Mouse (Mus musculus) lung, postnatal 36 days (tissue): ENCODE results near the gene Slc25a12.
A peak's percentile ranks its signal among the peaks of the same experiment; 100 is the strongest.

Experiments
- DNase-seq: peaks from one replicate; pipeline ENCODE4 v3.0.0; 2022; ENCODE audit warnings: mixed read lengths

Slc25a12 gene

DNA sequence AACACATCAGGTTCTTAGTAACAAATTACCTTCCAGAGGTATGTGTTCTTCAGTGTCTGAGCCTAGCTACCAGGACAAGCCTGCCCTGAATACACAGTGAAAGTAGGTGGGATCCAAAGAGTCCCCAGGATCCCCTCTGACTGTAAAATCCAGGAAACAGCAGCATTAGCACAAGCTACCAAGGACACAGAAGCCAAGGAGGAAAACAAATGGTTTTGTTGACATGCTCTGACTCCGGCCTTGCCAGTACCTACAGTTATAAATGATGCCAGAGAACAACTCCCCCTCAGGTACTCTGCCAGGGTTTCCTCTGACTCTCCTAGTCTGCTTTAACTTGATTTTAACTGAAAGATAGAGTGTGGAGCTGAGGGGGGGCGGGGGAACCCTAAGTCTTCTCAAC is 18.0 kb downstream of the Slc25a12 start:
- no peak for DNase-seq

- no peak for DNase-seq
Measured at GRCm38 (mm10) chr2:71347732-71348490, 19.6 kb downstream of the Slc25a12 start.

GRCm38 (mm10) chr2:71347160-71347559 is 20.4 kb downstream of the Slc25a12 start:
- no peak for DNase-seq

DNA sequence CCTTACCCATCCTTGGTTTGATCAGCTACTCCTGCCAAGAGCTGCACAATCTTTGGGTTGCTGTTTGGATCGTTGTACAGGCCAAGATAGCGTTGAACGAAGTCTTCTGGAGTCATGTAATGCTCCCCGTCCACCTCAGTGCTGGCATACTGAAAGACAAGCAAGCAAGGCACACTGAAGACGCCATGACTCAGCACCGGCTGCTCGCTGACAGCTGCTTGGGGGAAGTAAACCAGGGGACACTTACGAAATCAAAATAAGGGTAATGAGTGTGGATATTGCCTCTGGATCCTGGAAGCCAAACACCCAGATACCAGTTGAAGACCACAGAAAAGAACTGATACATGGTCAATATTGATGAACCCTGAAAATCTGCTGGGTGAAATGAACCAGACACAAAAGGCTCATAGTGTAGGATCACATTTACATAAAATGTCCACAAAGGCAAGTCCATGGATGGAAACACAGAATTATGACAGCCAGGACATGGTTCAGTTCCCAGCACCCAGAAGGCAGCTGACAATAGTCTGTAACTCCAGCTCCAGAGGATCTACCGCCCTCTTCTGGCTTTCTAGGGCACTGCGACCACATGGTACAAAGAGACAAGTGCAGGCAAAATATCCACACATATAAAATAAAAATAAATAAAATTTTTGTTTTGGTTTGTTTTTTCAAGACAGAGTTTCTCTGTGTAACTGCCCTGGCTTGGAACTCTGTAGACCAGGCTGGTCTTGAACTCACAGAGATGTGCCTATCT is 23.5 kb downstream of the Slc25a12 start:
- DNase-seq: peak; percentile 22

DNA sequence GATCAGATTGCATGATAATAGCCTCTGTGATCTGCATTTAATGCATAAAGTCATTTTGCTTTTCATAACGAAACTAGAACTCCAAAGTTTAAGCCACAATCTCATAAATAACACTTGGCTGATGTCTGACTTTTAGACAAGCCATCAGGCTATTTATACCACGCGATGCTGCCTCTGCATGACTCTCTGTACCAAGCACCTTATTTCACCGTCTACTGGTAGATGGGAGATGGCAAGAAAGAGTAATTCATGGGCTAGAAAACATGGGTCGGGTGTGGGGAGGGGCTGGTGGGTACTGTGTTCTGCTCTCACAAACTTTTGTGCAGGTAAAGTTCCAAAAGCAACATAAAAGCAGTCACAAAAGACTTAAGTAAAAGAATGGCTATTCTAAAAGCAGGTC is 27.4 kb downstream of the Slc25a12 start:
- no peak for DNase-seq

- DNase-seq: peak; percentile 41
Measured at GRCm38 (mm10) chr2:71338145-71338796, 29.3 kb downstream of the Slc25a12 start.

DNA sequence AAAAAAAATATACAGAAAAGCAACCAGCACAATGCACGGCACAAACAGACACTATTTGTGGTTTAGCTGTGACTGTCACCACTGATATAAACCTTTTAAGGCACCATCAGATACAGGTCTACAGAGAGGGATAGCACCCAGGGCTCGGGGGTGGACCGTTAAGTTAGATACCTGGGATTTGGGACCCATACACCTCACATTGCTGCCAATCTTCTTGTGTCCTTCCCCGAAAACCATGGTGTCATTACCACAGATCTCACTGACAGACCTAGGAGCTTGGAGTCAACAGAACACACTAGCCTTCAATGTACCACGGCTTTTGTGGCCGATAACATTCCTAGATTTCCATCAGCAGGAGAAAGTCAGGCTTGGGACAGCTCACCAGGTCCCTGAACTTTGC is 30.9 kb downstream of the Slc25a12 start:
- DNase-seq: no peak

- DNase-seq: no peak
Measured at GRCm38 (mm10) chr2:71336209-71336608, 31.3 kb downstream of the Slc25a12 start.

GRCm38 (mm10) chr2:71333986-71334822 is 33.3 kb downstream of the Slc25a12 start:
- no peak for DNase-seq

GRCm38 (mm10) chr2:71329761-71330160 is 37.8 kb downstream of the Slc25a12 start:
- DNase-seq: no peak

- no peak for DNase-seq
Measured at GRCm38 (mm10) chr2:71328391-71329160, 39.0 kb downstream of the Slc25a12 start.

DNA sequence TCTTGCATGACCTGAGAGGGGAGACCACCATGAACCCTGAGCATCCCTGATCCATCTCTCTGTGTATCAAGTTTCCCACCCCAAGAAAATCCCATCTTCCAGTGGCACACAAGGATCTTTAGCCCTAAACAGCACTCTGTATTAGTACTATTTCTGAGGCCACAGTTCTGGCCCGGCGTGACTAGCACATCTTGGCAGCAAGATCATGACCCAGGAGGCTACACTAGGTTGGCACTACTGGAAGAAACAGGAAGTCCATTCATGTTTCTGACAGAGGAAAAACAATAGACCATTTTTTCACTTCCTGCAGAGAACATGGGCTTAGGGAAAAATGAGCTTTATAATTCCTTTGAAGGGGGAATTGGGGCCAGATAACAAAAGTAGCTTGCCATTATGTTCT is 39.8 kb downstream of the Slc25a12 start:
- DNase-seq: peak; percentile 12

GRCm38 (mm10) chr2:71326766-71327464 is 40.6 kb downstream of the Slc25a12 start:
- peak; percentile 32 for DNase-seq

DNA sequence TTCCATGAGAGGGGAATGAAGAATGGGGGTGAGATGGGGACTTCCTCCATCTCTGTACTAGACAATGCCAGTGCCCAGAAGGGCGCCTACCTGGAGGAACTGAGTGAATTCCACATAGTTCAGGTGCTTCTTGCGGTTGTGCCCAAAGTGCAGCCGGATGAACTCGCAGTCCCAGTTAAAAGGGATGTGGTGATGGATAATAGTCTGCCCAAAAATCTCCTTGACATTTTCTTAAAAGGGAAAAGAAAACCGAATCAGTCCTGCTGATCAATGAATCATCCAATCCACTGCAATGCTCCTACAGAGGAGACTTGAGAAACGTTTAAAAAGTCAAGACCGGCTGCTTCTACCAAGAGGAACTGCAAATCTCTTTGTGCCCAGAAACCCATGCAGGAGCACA is 43.7 kb downstream of the Slc25a12 start:
- DNase-seq: no peak

DNA sequence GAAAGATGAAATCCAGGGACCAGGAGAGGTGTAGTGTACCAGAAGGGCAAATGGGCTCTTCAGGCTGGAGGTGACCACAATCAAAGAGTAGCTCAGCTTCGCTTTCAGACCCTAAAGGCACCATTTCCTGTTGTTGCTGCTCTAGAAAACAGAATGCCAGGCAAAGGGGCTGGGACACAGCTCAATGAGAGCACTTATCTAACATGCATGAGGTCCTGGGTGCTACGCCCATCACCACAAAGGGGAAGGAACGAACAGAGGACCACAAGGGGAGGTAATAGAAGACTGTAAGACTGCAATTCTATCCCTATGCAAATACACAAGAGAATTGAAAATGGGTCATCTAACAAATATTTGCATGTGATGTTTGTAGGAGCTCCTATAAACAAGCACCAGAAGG is 46.1 kb downstream of the Slc25a12 start:
- DNase-seq: no peak

DNA sequence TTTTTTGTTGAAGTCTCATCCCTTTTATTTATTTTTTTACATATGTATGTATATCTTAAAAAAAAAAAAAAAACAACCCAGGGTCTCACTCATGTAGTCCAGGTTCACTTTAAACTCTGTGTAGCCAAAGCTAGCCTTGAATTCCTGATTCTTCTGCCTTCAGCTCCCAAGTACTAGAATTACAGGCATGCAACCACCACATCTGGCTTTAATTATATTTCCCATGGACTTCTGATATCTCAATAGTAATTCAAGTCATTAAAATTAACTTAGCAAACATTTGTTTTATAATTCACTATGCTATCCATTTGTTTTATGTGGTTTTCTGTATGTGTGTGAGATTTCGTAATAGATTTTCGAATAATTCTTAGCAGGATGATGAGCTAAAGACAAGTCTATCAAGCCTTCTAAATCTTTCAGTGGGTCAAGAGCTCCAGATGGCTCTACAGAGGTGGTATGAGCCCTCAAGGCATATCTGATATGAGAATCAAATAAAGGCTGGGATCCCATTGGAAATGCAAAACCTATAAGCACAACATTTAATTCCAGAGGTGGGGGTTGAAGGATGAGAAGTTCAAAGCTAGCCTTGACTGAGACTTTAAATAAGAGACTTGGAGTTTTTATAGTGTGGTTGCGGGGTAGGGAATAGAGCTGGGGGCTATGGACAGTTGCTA is 51.3 kb downstream of the Slc25a12 start:
- DNase-seq: no peak

- no peak for DNase-seq
Measured at GRCm38 (mm10) chr2:71315022-71315421, 52.5 kb downstream of the Slc25a12 start.

- DNase-seq: no peak
Measured at GRCm38 (mm10) chr2:71314080-71314479, 53.5 kb downstream of the Slc25a12 start.

DNA sequence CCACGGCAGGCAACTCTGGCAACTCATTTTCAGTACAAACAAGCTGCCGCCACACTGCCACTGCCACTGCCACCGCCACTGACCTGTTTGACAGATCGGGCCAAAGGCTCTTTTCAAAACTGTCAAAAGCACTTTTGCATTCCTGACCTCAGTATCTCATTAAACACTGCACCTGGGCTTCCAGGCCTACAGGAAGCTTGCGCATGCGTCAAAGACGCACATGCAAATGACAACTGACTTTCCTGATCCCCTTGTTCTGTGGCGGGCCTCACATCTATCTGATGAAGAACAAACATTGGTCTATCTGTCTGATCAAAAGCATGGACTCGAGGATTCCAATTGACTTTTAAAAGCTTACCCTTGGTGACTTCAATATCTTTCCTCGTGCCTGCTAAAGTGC is 55.5 kb downstream of the Slc25a12 start:
- DNase-seq: no peak

- DNase-seq: no peak
Measured at GRCm38 (mm10) chr2:71309726-71310125, 57.8 kb downstream of the Slc25a12 start.

DNA sequence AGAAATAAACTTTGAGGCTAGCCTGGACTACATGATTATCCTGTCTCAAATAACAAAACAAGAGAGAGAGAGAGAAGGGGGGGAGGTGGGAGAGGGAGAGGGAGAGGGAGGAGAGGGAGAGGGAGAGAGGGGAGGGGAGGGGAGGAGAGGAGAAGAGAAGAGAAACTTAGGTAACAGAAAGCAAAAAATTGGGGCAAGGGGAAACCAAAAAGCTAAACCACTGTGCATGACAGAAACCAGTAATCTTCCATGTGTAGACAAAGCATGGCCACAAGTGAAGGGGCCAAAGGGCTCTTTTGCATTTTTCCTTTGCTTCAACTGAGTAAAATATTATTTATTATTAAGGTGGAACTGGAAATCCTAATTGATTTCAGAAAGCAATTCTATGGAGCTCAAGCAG is 61.2 kb downstream of the Slc25a12 start:
- DNase-seq: no peak
